Mouse (Mus musculus) limb, embryonic 10.5 days (tissue): ENCODE measurements around the gene Tmem207. TPM values are rescaled to one million over a fixed set of nuclear protein-coding genes. Genes with fewer than 3 reads are reported as not detected.

Experiments used
- DNase-seq: peaks from one replicate; pipeline ENCODE4 v3.0.0-alpha.2; 2017; ENCODE audit warnings: low spot score
- H3K27ac ChIP-seq: fragments of 300-500 bp; sonication (generic); 2 replicates; pipeline ENCODE4 v1.5.1; 2016; ENCODE audit warnings: mild to moderate bottlenecking
- H3K27me3 ChIP-seq: fragments of 300-500 bp; sonication (generic); 2 replicates; pipeline ENCODE4 v1.6.1; 2016; ENCODE audit warnings: low read depth, mild to moderate bottlenecking; ENCODE audit not compliant: poor library complexity, severe bottlenecking
- H3K36me3 ChIP-seq: fragments of 300-500 bp; sonication (generic); 2 replicates; pipeline ENCODE4 v1.6.1; 2016; ENCODE audit warnings: mild to moderate bottlenecking, moderate library complexity
- H3K4me1 ChIP-seq: fragments of 300-500 bp; sonication (generic); 2 replicates; pipeline ENCODE4 v1.6.1; 2016
- H3K4me3 ChIP-seq: fragments of 300-500 bp; sonication (generic); 2 replicates; pipeline ENCODE4 v1.5.1; 2016; ENCODE audit warnings: mild to moderate bottlenecking, moderate library complexity
- H3K9me3 ChIP-seq: fragments of 300-500 bp; sonication (generic); replicated peaks from 2 replicates; pipeline ENCODE4 v1.6.1; 2016; ENCODE audit warnings: mild to moderate bottlenecking
- WGBS: fragments of 180-500 bp; shearing (Covaris S2); methylation state at CpG from one replicate; pipeline ENCODE4 v1.1.7; 2016; 5-methylcytosine and 5-hydroxymethylcytosine counted together
- polyA plus RNA-seq: library from polyadenylated mRNA; unstranded; fragments of >200 nt; fragmentation: Nextera tagmentation; extraction: Ambion mirVana; gene quantifications from 2 replicates; pipeline ENCODE4 v1.2.1, GENCODE M21; 2016

Tmem207 gene
- not detected in 2 replicates for polyA plus RNA-seq

DNA sequence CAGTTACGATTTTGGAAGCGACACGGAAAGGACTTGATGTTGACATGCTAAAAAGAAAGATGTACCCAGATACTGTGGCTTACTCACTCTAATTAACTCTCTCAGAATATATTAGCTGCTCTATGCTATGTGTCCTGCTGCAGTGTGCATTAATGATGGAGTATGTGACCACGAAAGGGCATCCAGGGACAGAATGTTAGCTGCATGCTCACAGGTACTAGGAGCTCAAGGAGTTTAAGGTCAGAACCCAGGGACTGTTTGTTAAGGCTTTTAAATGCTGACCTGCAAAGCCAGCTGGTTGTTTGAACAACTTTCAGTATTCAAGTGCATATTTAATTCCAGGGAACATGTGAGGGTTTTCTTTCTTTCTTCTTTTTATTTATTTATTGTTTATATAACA is at the start of gene Tmem207:
Gene Tmem207 (minus strand): TSS at position 101 of the 400 bp plus-strand sequence.
- no peak for DNase-seq
- H3K27ac ChIP-seq = no peak within 1 kb of the TSS
- H3K27me3 ChIP-seq = no peaks in the 10 kb centered on the region
- WGBS = 83% methylated on average over 4 of the region's 4 CpGs
- H3K36me3 ChIP-seq = no peaks in the 10 kb centered on the region
- no peak within 1 kb of the TSS for H3K4me3 ChIP-seq
- peaks cover 8% of the 10 kb centered on the region for H3K4me1 ChIP-seq
- H3K9me3 ChIP-seq = no peaks in the 10 kb centered on the region

DNA sequence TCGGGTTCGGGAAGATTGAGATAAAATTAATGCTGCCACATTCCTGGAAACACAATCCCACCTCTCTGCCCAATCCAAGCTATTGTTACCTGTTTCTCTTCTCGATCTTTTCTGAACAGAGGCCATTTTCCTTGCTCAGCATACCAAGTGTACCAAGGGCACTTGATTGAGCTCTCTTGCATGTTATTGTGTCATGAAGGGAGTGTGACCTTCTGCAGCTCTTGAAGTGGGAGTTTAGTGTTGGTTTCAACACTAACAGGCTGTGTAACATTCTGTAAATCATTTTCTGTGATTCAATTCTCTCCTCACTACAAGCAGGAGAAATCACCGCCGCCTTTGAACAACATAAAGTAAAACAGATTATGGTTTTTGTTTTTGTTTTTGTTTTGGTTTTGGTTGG is 47.6 kb upstream of the Tmem207 start:
- WGBS = 87% methylated on average over 5 of the region's 5 CpGs
- H3K27me3 ChIP-seq = no peaks in the 10 kb centered on the region

DNA sequence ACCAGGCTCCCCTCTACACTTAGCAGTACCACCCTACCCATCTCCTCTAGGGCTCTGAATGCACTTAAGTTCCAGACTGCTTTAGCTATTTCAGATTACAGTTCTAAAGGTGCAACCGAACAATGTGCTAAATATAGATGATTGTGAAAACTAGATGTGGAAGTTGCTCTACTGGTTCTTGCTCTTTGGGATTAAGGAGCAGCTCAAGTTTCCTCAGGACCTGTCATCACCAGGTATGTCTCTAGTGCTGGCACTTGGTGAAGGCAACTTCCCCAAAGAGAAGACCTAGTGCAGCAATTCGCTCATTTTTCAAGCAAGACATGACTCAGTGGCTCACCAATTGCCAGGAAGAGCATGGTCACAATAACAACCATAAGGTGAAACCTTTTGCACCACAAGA is 45.3 kb upstream of the Tmem207 start:
- no peaks in the 10 kb centered on the region for H3K9me3 ChIP-seq
- peaks cover 6% of the 10 kb centered on the region for H3K4me1 ChIP-seq
- 94% methylated on average over 2 of the region's 2 CpGs for WGBS
- no peak overlapping the region for H3K4me3 ChIP-seq
- no peaks in the 10 kb centered on the region for H3K36me3 ChIP-seq
- H3K27ac ChIP-seq = no peak overlapping the region
- no peak for DNase-seq
- H3K27me3 ChIP-seq = no peaks in the 10 kb centered on the region

More for the DNA sequence above, 47.6 kb upstream of the Tmem207 start:
- H3K36me3 ChIP-seq = no peaks in the 10 kb centered on the region
- H3K9me3 ChIP-seq = no peaks in the 10 kb centered on the region
- H3K27ac ChIP-seq = no peak overlapping the region
- DNase-seq = no peak
- no peak overlapping the region for H3K4me3 ChIP-seq
- peaks cover 6% of the 10 kb centered on the region for H3K4me1 ChIP-seq

- no peaks in the 10 kb centered on the region for H3K9me3 ChIP-seq
- H3K36me3 ChIP-seq = no peaks in the 10 kb centered on the region
- H3K27me3 ChIP-seq = no peaks in the 10 kb centered on the region
- no peak overlapping the region for H3K4me3 ChIP-seq
- no peak overlapping the region for H3K27ac ChIP-seq
- no peak for DNase-seq
- peaks cover 6% of the 10 kb centered on the region for H3K4me1 ChIP-seq
These were observed 42.9 kb upstream of the Tmem207 start for GRCm38 (mm10) chr16:26569387-26569978.

DNA sequence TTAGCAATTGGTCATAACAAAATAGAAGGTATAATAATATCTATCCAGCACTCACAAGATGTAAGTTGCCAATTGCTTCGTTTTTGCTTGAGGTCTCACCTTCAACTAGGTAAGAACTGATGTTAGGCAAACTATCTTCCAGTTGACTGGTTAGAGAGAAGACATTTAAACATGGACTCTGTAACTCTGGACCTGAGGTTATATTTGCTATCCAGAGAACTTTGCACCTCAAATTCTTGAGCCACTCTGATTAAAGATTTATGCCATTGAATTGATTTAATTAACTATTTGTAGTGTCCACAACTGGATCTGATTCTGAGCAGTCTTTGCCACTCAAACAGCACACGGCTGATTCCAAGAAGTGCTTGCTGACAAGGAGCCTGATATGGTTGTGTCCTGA is 36.2 kb upstream of the Tmem207 start:
- DNase-seq = no peak
- Histone ChIP-seq H3K4me1 (no peaks in the 10 kb centered on the region), H3K27ac (no peak overlapping the region), H3K4me3 (no peak overlapping the region), H3K27me3 (no peaks in the 10 kb centered on the region), H3K36me3 (no peaks in the 10 kb centered on the region), H3K9me3 (no peaks in the 10 kb centered on the region)
- WGBS = 79% methylated on average over 2 of the region's 2 CpGs

- DNase-seq = no peak
- H3K36me3 ChIP-seq = no peaks in the 10 kb centered on the region
These were observed 35.2 kb upstream of the Tmem207 start for GRCm38 (mm10) chr16:26561743-26562142.

GRCm38 (mm10) chr16:26558797-26559196 is 32.2 kb upstream of the Tmem207 start:
- Histone ChIP-seq H3K4me3 (no peak overlapping the region), H3K27me3 (no peaks in the 10 kb centered on the region), H3K36me3 (no peaks in the 10 kb centered on the region), H3K27ac (no peak overlapping the region), H3K4me1 (no peaks in the 10 kb centered on the region), H3K9me3 (no peaks in the 10 kb centered on the region)
- WGBS = 95% methylated on average over 1 of the region's 1 CpGs
- no peak for DNase-seq

More at GRCm38 (mm10) chr16:26561743-26562142, 35.2 kb upstream of the Tmem207 start:
- WGBS = 67% methylated on average over 2 of the region's 2 CpGs
- Histone ChIP-seq H3K9me3 (no peaks in the 10 kb centered on the region), H3K4me3 (no peak overlapping the region), H3K27ac (no peak overlapping the region), H3K4me1 (no peaks in the 10 kb centered on the region), H3K27me3 (no peaks in the 10 kb centered on the region)

- Histone ChIP-seq H3K27me3 (no peaks in the 10 kb centered on the region), H3K4me1 (peaks cover 17% of the 10 kb centered on the region), H3K27ac (no peak overlapping the region), H3K9me3 (no peaks in the 10 kb centered on the region), H3K4me3 (no peak overlapping the region), H3K36me3 (no peaks in the 10 kb centered on the region)
- 77% methylated on average over 3 of the region's 3 CpGs for WGBS
- DNase-seq = no peak
These were observed 25.7 kb upstream of the Tmem207 start for GRCm38 (mm10) chr16:26552234-26552633.

DNA sequence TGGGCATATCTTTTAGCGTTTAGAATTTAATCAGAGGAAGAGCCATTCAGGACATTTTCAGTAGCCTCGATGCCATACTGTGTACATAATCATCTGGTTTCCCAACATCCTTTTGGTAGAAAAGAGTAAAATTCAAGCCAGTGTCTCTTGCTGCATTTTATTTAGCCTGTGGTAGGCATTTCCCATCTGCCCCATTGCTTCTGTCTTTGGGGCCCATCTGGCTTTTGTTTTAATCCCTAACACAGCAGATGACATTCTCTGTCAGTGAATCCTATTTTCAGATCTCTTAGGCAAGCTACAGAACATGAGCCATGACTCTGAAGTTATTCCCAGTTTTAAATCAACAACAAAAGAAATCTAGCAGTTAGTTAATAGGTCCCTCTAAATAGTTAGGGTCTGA is 22.7 kb upstream of the Tmem207 start:
- Histone ChIP-seq H3K4me1 (peaks cover 42% of the 10 kb centered on the region), H3K27me3 (no peaks in the 10 kb centered on the region), H3K9me3 (no peaks in the 10 kb centered on the region), H3K27ac (no peak overlapping the region), H3K4me3 (no peak overlapping the region), H3K36me3 (no peaks in the 10 kb centered on the region)
- DNase-seq = no peak
- 92% methylated on average over 2 of the region's 2 CpGs for WGBS

GRCm38 (mm10) chr16:26546879-26547206 is 20.3 kb upstream of the Tmem207 start:
- no peak overlapping the region for H3K27ac ChIP-seq
- H3K36me3 ChIP-seq = no peaks in the 10 kb centered on the region
- no peaks in the 10 kb centered on the region for H3K9me3 ChIP-seq
- peaks cover 39% of the 10 kb centered on the region for H3K4me1 ChIP-seq
- no peaks in the 10 kb centered on the region for H3K27me3 ChIP-seq
- 76% methylated on average over 1 of the region's 1 CpGs for WGBS
- DNase-seq = no peak
- H3K4me3 ChIP-seq = no peak overlapping the region

DNA sequence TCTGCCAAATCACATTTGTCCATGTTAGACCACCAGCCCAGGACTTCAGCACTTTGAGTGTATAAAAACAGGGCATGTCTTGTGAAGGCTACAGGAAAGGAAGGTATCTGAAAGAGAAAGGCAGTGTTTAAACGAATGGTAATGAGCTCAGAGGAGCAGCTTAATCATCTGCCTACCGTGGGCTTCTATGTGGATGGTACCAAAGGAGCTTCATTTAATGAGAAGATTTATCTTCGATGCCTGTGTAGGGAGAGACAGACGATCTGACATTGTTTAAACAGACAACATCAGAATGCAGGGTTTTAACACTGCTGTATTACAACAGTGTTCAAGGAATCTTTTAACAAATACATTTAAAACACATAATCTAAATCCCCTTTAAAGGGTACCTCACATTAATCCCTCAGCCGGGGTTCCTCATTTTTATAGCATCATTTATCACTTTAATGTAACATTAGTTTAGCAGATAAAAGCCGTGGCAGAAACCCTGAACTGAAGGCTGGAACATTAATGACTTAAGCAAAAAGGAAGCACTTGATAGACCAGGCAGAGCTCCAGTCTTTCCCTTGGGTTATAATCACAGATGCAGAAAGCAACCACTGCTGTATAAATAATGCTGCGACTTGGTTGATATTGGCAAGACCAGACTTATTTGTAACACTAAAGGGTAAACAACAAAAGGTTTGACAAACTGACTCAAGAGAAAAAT is 19.8 kb upstream of the Tmem207 start:
- no peaks in the 10 kb centered on the region for H3K9me3 ChIP-seq
- no peak overlapping the region for H3K4me3 ChIP-seq
- WGBS = 18% methylated on average over 7 of the region's 7 CpGs
- no peaks in the 10 kb centered on the region for H3K36me3 ChIP-seq
- peaks cover 39% of the 10 kb centered on the region for H3K4me1 ChIP-seq
- H3K27me3 ChIP-seq = no peaks in the 10 kb centered on the region
- H3K27ac ChIP-seq = no peak overlapping the region
- DNase-seq = no peak

GRCm38 (mm10) chr16:26532287-26532686 is 5.7 kb upstream of the Tmem207 start:
- no peak for DNase-seq
- Histone ChIP-seq H3K36me3 (no peaks in the 10 kb centered on the region), H3K9me3 (no peaks in the 10 kb centered on the region), H3K4me3 (no peak overlapping the region), H3K4me1 (peaks cover 12% of the 10 kb centered on the region), H3K27ac (no peak overlapping the region), H3K27me3 (no peaks in the 10 kb centered on the region)
- 91% methylated on average over 1 of the region's 1 CpGs for WGBS

DNA sequence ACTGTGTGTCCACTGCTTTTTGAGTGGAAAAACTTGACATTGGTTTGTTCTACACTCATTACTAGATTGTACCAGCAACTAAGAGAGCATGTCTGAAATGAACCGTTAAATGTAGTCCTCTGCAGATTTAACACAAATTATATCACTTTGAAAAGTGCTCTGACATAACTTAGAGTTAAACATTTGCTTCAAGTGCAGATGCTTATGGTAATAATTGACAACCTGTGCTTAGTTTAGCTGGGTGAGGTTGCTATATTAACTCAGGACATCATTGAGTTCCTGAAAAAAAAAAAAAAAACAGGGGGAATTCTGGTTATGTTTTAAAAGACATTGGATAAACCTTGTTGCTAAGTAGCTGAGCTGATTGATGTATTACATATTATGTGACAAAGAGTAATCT is 3.9 kb upstream of the Tmem207 start:
- WGBS = 86% methylated on average over 1 of the region's 1 CpGs
- no peak overlapping the region for H3K4me3 ChIP-seq
- no peaks in the 10 kb centered on the region for H3K36me3 ChIP-seq
- no peak overlapping the region for H3K27ac ChIP-seq
- DNase-seq = no peak
- no peaks in the 10 kb centered on the region for H3K9me3 ChIP-seq
- H3K4me1 ChIP-seq = peaks cover 12% of the 10 kb centered on the region
- H3K27me3 ChIP-seq = no peaks in the 10 kb centered on the region
